Mouse (Mus musculus) T-helper 2 cell (primary cell): ENCODE measurements at regions not wholly inside any gene's neighbourhood (a gene's known extent, or its start where the extent isn't known, plus 50 kb on each side); places are given as distances from the start of the nearest gene placed in this dataset.

Experiments used
- in situ Hi-C: fragments of 300-600 bp; cut with MboI, MseI; formaldehyde crosslinking; loops from one replicate; pipeline ENCODE4 v1.15.1; 2025; ENCODE audit warnings: high pct_unique_total_duplicates

- in situ Hi-C loops: no loop called here
These were observed 73.0 kb downstream of the Tsen15 start for GRCm38 (mm10) chr1:152313480-152313879.

GRCm38 (mm10) chr1:152305461-152305860 is 81.0 kb downstream of the Tsen15 start:
- in situ Hi-C loops: no loop called here

GRCm38 (mm10) chr1:152304487-152305130 is 81.9 kb downstream of the Tsen15 start:
- in situ Hi-C loops: no loop called here

- in situ Hi-C loops: no loop called here
These were observed 85.1 kb downstream of the Tsen15 start for GRCm38 (mm10) chr1:152301355-152301754.

- in situ Hi-C loops: loop anchor here (5.0 kb wide), 1 partner anchor 470 kb away; no protein-coding TSS in a partner anchor
These were observed 94.2 kb downstream of the Tsen15 start for GRCm38 (mm10) chr1:152292196-152292736.

- in situ Hi-C loops: loop anchor here (5.0 kb wide), 1 partner anchor 468 kb away; no protein-coding TSS in a partner anchor
These were observed 95.7 kb downstream of the Tsen15 start for GRCm38 (mm10) chr1:152290768-152291167.

- in situ Hi-C loops: no loop called here
These were observed 98.7 kb downstream of the Tsen15 start for GRCm38 (mm10) chr1:152287566-152288490.

GRCm38 (mm10) chr1:152286677-152287076 is 99.8 kb downstream of the Tsen15 start:
- in situ Hi-C loops: no loop called here

GRCm38 (mm10) chr1:152282106-152282505 is 104.4 kb downstream of the Tsen15 start:
- in situ Hi-C loops: no loop called here

- in situ Hi-C loops: no loop called here
These were observed 105.3 kb downstream of the Tsen15 start for GRCm38 (mm10) chr1:152281201-152281600.

GRCm38 (mm10) chr1:152280014-152280413 is 106.5 kb downstream of the Tsen15 start:
- in situ Hi-C loops: no loop called here

- in situ Hi-C loops: no loop called here
These were observed 111.5 kb downstream of the Tsen15 start for GRCm38 (mm10) chr1:152275011-152275410.

- in situ Hi-C loops: no loop called here
These were observed 113.1 kb downstream of the Tsen15 start for GRCm38 (mm10) chr1:152273430-152273829.

- in situ Hi-C loops: no loop called here
These were observed 116.4 kb downstream of the Tsen15 start for GRCm38 (mm10) chr1:152269936-152270702.

- in situ Hi-C loops: no loop called here
These were observed 120.1 kb downstream of the Tsen15 start for GRCm38 (mm10) chr1:152266390-152266789.

GRCm38 (mm10) chr1:152264981-152265380 is 121.5 kb downstream of the Tsen15 start:
- in situ Hi-C loops: no loop called here

- in situ Hi-C loops: no loop called here
These were observed 125.0 kb downstream of the Tsen15 start for GRCm38 (mm10) chr1:152261472-152261871.

GRCm38 (mm10) chr1:152260950-152261349 is 125.5 kb downstream of the Tsen15 start:
- in situ Hi-C loops: no loop called here

GRCm38 (mm10) chr1:152258258-152258657 is 128.2 kb downstream of the Tsen15 start:
- in situ Hi-C loops: no loop called here

- in situ Hi-C loops: loop anchor here (5.0 kb wide), 1 partner anchor 63 kb away; no protein-coding TSS in a partner anchor
These were observed 132.6 kb downstream of the Tsen15 start for GRCm38 (mm10) chr1:152253906-152254305.

- in situ Hi-C loops: loop anchor here (5.0 kb wide), 1 partner anchor 64 kb away; no protein-coding TSS in a partner anchor
These were observed 133.0 kb downstream of the Tsen15 start for GRCm38 (mm10) chr1:152253486-152253885.
